Mouse (Mus musculus) olfactory bulb, adult 2 months (tissue): ENCODE measurements around the gene Mmgt2.

Experiments used
- CTCF ChIP-seq: fragments of 200-500 bp; IDR thresholded peaks from 2 replicates; pipeline ENCODE4 v1.5.1; 2012; ENCODE audit warnings: low read depth, mild to moderate bottlenecking, low read length, moderate library complexity; ENCODE audit not compliant: insufficient read depth
- POLR2A ChIP-seq: fragments of 200-500 bp; IDR thresholded peaks from 2 replicates; pipeline ENCODE4 v1.6.1; 2012; ENCODE audit warnings: mild to moderate bottlenecking, low read depth, low read length, moderate library complexity; ENCODE audit not compliant: insufficient read depth

DNA sequence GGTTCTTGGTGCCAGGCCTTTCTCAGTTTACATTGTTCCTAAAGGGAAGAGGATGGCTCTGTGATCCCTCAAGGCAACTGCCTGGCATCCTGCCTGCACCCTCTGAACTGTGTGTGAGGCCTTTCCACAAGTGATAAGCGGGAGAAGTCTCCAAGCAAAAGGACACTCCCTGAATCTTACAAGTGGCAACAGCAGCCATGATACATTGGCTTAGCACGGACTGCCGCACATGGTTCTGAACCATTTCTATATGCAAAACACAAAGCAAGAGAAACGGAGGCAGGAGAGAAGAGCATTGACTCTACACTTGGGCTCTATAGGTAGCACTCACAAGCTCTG, 3.2 kb upstream of the Mmgt2 start:
- TF ChIP-seq POLR2A: no peak
- no peak for TF ChIP-seq CTCF
